26 mouse cellular contexts compared by ENCODE assay signal in genomic region chr10:110240667-110241066, GRCm38 (mm10).
DNase-seq lines count a peak whose midpoint lies in the region; ATAC-seq and TF ChIP-seq lines count a peak whose summit lies in the region.
"Had no signal": no experiment of that assay in that cellular context is flagged by ENCODE, and none has a peak within 500 bp of the region (broad histone marks: within the 10 kb centered on the region; RNA-seq: fewer than 3 reads in every experiment).

No protein-coding gene starts in this region.

- 0 out of 2 replicates have a peak, but pooled peaks have one; percentile 45 for ATAC-seq in forebrain, embryonic 13.5 days
- no peak for ATAC-seq in forebrain, embryonic 12.5 days (ENCODE audit: low FRiP score)
- peak; percentile 60; the same call in 1 of the 2 replicates for ATAC-seq in forebrain, embryonic 14.5 days
- ATAC-seq in forebrain, postnatal 0 days: peak; percentile 27; the same call in 1 of the 2 replicates
- ATAC-seq: CD4-positive, CD25-positive, alpha-beta regulatory T cell, adult 4 months; hindbrain, embryonic 16.5 days; intestine, embryonic 15.5 days had no signal

- DNase-seq in retina, embryonic 14.5 days (ENCODE audit: low spot score): peak; percentile 9
- DNase-seq in retina, postnatal 1 day: no peak
- DNase-seq in forebrain, embryonic 14.5 days (ENCODE audit: low spot score): peak; percentile 38
- peak; percentile 17 for DNase-seq in forebrain, postnatal 0 days
- DNase-seq in lung, postnatal 36 days: no peak
- DNase-seq in layer of hippocampus, adult 9-11 months: no peak
- DNase-seq: adrenal gland, postnatal 10 days; adrenal gland, postnatal 36 days; cerebellum, adult 11 months; cerebellum, adult 2 months; cerebellum, adult 9-11 months; cerebellum, postnatal 25 days; gastrocnemius, postnatal 25 days; heart, adult 18-20 months; heart, postnatal 10 days; heart, postnatal 36 days had no signal

- H3K27me3 ChIP-seq in forebrain, embryonic 13.5 days: no peaks in the 10 kb centered on the region
- H3K27me3 ChIP-seq in forebrain, embryonic 12.5 days: no peaks in the 10 kb centered on the region
- H3K27me3 ChIP-seq in forebrain, embryonic 14.5 days (replicated peaks; ENCODE audit: control insufficient read depth, insufficient read depth, low read length): no peaks in the 10 kb centered on the region
- no peaks in the 10 kb centered on the region for H3K27me3 ChIP-seq in forebrain, postnatal 0 days (ENCODE audit: insufficient read depth, low read length)
- H3K27me3 ChIP-seq: embryonic facial prominence, embryonic 13.5 days; heart, embryonic 12.5 days; heart, embryonic 15.5 days; hindbrain, embryonic 13.5 days; intestine, embryonic 15.5 days had no signal

- H3K4me3 ChIP-seq in forebrain, embryonic 13.5 days: no peak overlapping the region
- no peak overlapping the region for H3K4me3 ChIP-seq in forebrain, embryonic 12.5 days (replicated peaks)
- no peak overlapping the region for H3K4me3 ChIP-seq in forebrain, embryonic 14.5 days (ENCODE audit: low read depth, low read length)
- no peak overlapping the region for H3K4me3 ChIP-seq in forebrain, postnatal 0 days (ENCODE audit: low read depth, low read length)
- H3K4me3 ChIP-seq: embryonic facial prominence, embryonic 13.5 days; heart, embryonic 12.5 days; heart, embryonic 15.5 days; hindbrain, embryonic 10.5 days; hindbrain, embryonic 13.5 days; intestine, embryonic 15.5 days had no signal

- no peak overlapping the region for H3K27ac ChIP-seq in forebrain, embryonic 13.5 days
- H3K27ac ChIP-seq in forebrain, embryonic 12.5 days: no peak overlapping the region
- no peak overlapping the region for H3K27ac ChIP-seq in forebrain, embryonic 14.5 days (ENCODE audit: low read depth, low read length)
- H3K27ac ChIP-seq in forebrain, postnatal 0 days (ENCODE audit: low read depth, low read length): no peak overlapping the region
- H3K27ac ChIP-seq: embryonic facial prominence, embryonic 13.5 days; heart, embryonic 15.5 days; hindbrain, embryonic 10.5 days; hindbrain, embryonic 13.5 days; intestine, embryonic 15.5 days had no signal

- H3K4me2 ChIP-seq in forebrain, embryonic 13.5 days: no peak overlapping the region
- no peak overlapping the region for H3K4me2 ChIP-seq in forebrain, embryonic 12.5 days
- no peak overlapping the region for H3K4me2 ChIP-seq in forebrain, embryonic 14.5 days (ENCODE audit: low read length)
- no peak overlapping the region for H3K4me2 ChIP-seq in forebrain, postnatal 0 days (ENCODE audit: low read depth)
- H3K4me2 ChIP-seq: embryonic facial prominence, embryonic 13.5 days; heart, embryonic 12.5 days; heart, embryonic 15.5 days; hindbrain, embryonic 13.5 days; intestine, embryonic 15.5 days had no signal

- no peaks in the 10 kb centered on the region for H3K9me3 ChIP-seq in forebrain, embryonic 13.5 days (replicated peaks)
- no peaks in the 10 kb centered on the region for H3K9me3 ChIP-seq in forebrain, embryonic 12.5 days
- H3K9me3 ChIP-seq in forebrain, embryonic 14.5 days (replicated peaks; ENCODE audit: control insufficient read depth, low read length): no peaks in the 10 kb centered on the region
- no peaks in the 10 kb centered on the region for H3K9me3 ChIP-seq in forebrain, postnatal 0 days (ENCODE audit: low read length)
- H3K9me3 ChIP-seq: embryonic facial prominence, embryonic 13.5 days; heart, embryonic 12.5 days; heart, embryonic 15.5 days; hindbrain, embryonic 10.5 days; hindbrain, embryonic 13.5 days; intestine, embryonic 15.5 days had no signal

- WGBS in forebrain, embryonic 13.5 days: 44% methylated on average over 3 of the region's 3 CpGs
- 58% methylated on average over 3 of the region's 3 CpGs for WGBS in forebrain, embryonic 12.5 days
- 40% methylated on average over 3 of the region's 3 CpGs for WGBS in forebrain, embryonic 14.5 days
- 26% methylated on average over 3 of the region's 3 CpGs for WGBS in forebrain, postnatal 0 days

- TF ChIP-seq CTCF in forebrain, postnatal 0 days (IDR thresholded peaks at IDR 0.05; ENCODE audit: low read depth): no peak

- H3K4me1 ChIP-seq in forebrain, embryonic 13.5 days: peaks cover 14% of the 10 kb centered on the region
- H3K4me1 ChIP-seq in forebrain, embryonic 12.5 days: peaks cover 9% of the 10 kb centered on the region
- H3K4me1 ChIP-seq in forebrain, embryonic 14.5 days (ENCODE audit: control insufficient read depth, insufficient read depth, low read length): peaks cover 4% of the 10 kb centered on the region
- 0 out of 2 replicates have a peak, but pooled peaks cover 2% of the 10 kb centered on the region for H3K4me1 ChIP-seq in forebrain, postnatal 0 days (ENCODE audit: insufficient read depth)
- H3K4me1 ChIP-seq: embryonic facial prominence, embryonic 13.5 days; intestine, embryonic 15.5 days had no signal

- H3K9ac ChIP-seq in forebrain, embryonic 13.5 days: no peak overlapping the region
- H3K9ac ChIP-seq in forebrain, embryonic 12.5 days: no peak overlapping the region
- no peak overlapping the region for H3K9ac ChIP-seq in forebrain, embryonic 14.5 days (ENCODE audit: low read length)
- H3K9ac ChIP-seq in forebrain, postnatal 0 days: no peak overlapping the region
- H3K9ac ChIP-seq: embryonic facial prominence, embryonic 13.5 days; heart, embryonic 12.5 days; heart, embryonic 15.5 days; hindbrain, embryonic 13.5 days; intestine, embryonic 15.5 days had no signal

- H3K36me3 ChIP-seq in forebrain, embryonic 13.5 days (ENCODE audit: poor library complexity, severe bottlenecking): no peaks in the 10 kb centered on the region
- no peaks in the 10 kb centered on the region for H3K36me3 ChIP-seq in forebrain, embryonic 12.5 days (replicated peaks)
- no peaks in the 10 kb centered on the region for H3K36me3 ChIP-seq in forebrain, embryonic 14.5 days (ENCODE audit: control insufficient read depth, insufficient read depth, low read length)
- H3K36me3 ChIP-seq in forebrain, postnatal 0 days (ENCODE audit: insufficient read depth): no peaks in the 10 kb centered on the region
- H3K36me3 ChIP-seq: embryonic facial prominence, embryonic 13.5 days; heart, embryonic 12.5 days; heart, embryonic 15.5 days; hindbrain, embryonic 10.5 days; hindbrain, embryonic 13.5 days; intestine, embryonic 15.5 days had no signal

Comparison
In these comparisons a context has a peak if more than half of its experiments do, and no peak if none do; other contexts are left out.
1. DNase-seq: peak in retina, embryonic 14.5 days (single experiment), forebrain, embryonic 14.5 days (single experiment) and forebrain, postnatal 0 days (single experiment); none in retina, postnatal 1 day (single experiment), lung, postnatal 36 days (single experiment) and layer of hippocampus, adult 9-11 months (single experiment).